Mouse (Mus musculus) thymus, adult 2 months (tissue): ENCODE data around the gene Rpl4.

ENCODE experiments used
- CTCF ChIP-seq: fragments of 200-500 bp; IDR thresholded peaks from 2 replicates; pipeline ENCODE4 v1.5.1; 2012; ENCODE audit warnings: mild to moderate bottlenecking, control low read depth, low read length, moderate library complexity, borderline replicate concordance; ENCODE audit not compliant: control insufficient read depth, poor library complexity, insufficient read depth; ENCODE audit errors: extremely low read depth
- POLR2A ChIP-seq: fragments of 200-500 bp; IDR thresholded peaks from 2 replicates; pipeline ENCODE4 v1.6.1; 2012; ENCODE audit warnings: mild to moderate bottlenecking, low read length, control low read depth, moderate library complexity; ENCODE audit not compliant: control insufficient read depth, poor library complexity, insufficient read depth; ENCODE audit errors: extremely low read depth

- TF ChIP-seq POLR2A (no peak), CTCF (no peak)
Observed at GRCm38 (mm10) chr9:64131623-64132022, 41.6 kb upstream of the Rpl4 start.
